In the genomic region with DNA sequence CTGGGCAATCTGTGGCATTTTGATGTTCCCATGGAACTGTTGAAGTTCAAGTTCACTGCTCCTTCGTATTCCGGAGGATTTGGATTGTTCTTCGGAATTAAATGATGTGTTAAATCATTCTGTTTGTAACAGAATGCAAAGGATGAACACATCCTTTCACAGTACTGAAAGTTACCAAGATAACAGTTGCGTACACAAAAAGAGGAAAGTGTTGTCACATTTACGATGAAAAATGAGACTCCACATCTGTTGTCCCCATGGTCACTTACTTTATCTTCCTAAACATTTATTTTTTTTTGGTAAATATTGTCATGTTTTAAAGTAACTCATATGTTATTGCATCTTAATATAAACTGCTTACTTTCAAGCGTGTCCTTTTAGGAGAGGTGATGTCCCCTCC, we compare ENCODE assay signal across 22 mouse cellular contexts. TPM values are rescaled to one million over a fixed set of nuclear protein-coding genes. Genes with fewer than 3 reads are reported as not detected.
A peak's percentile ranks its signal among the peaks of the same experiment; 100 is the strongest.
DNase-seq lines count a peak whose midpoint lies in the region; ATAC-seq and TF ChIP-seq lines count a peak whose summit lies in the region.
"Had no signal": no experiment of that assay in that cellular context is flagged by ENCODE, and none has a peak within 500 bp of the region (broad histone marks: within the 10 kb centered on the region; RNA-seq: fewer than 3 reads in every experiment).

No protein-coding gene starts in this region.

- TF ChIP-seq CTCF in lung, embryonic 14.5 days (IDR thresholded peaks at IDR 0.05; ENCODE audit: low read depth), result no peak
- TF ChIP-seq CTCF in lung, adult 2 months (IDR thresholded peaks at IDR 0.05; ENCODE audit: insufficient read depth, low read length), result no peak

- no peaks in the 10 kb centered on the region for H3K36me3 ChIP-seq in lung, embryonic 14.5 days (ENCODE audit: insufficient read depth)
- no peaks in the 10 kb centered on the region for H3K36me3 ChIP-seq in lung, embryonic 16.5 days (ENCODE audit: control insufficient read depth, insufficient read depth, low read length)
- H3K36me3 ChIP-seq: embryonic facial prominence, embryonic 13.5 days; embryonic facial prominence, embryonic 15.5 days; forebrain, embryonic 10.5 days; forebrain, embryonic 12.5 days had no signal

- peak; percentile 76; the same call in 1 of the 2 replicates for ATAC-seq in lung, embryonic 14.5 days (ENCODE audit: insufficient read depth)
- ATAC-seq in lung, embryonic 16.5 days (ENCODE audit: low read depth), result peak; percentile 38; the same call in 1 of the 2 replicates
- ATAC-seq: forebrain, embryonic 14.5 days; forebrain, embryonic 16.5 days had no signal

- no peaks in the 10 kb centered on the region for H3K4me1 ChIP-seq in lung, embryonic 14.5 days (ENCODE audit: insufficient read depth)
- no peaks in the 10 kb centered on the region for H3K4me1 ChIP-seq in lung, adult 2 months (ENCODE audit: control insufficient read depth, insufficient read depth, low read length)
- no peaks in the 10 kb centered on the region for H3K4me1 ChIP-seq in lung, embryonic 16.5 days (replicated peaks; ENCODE audit: control insufficient read depth, insufficient read depth, low read length)
- H3K4me1 ChIP-seq: embryonic facial prominence, embryonic 13.5 days; embryonic facial prominence, embryonic 15.5 days; forebrain, embryonic 12.5 days had no signal

- H3K27me3 ChIP-seq in lung, embryonic 14.5 days (ENCODE audit: insufficient read depth, low read length), result no peaks in the 10 kb centered on the region
- H3K27me3 ChIP-seq in lung, embryonic 16.5 days (ENCODE audit: control insufficient read depth, insufficient read depth, low read depth, low read length), result no peaks in the 10 kb centered on the region
- H3K27me3 ChIP-seq: embryonic facial prominence, embryonic 13.5 days; embryonic facial prominence, embryonic 15.5 days; forebrain, embryonic 12.5 days had no signal

- TF ChIP-seq POLR2A in lung, adult 2 months (IDR thresholded peaks at IDR 0.05; ENCODE audit: borderline replicate concordance, extremely low read depth, low read depth, low read length), result no peak

- no peak overlapping the region for H3K9ac ChIP-seq in lung, embryonic 14.5 days
- no peak overlapping the region for H3K9ac ChIP-seq in lung, embryonic 16.5 days (ENCODE audit: low read length)
- H3K9ac ChIP-seq: embryonic facial prominence, embryonic 13.5 days; embryonic facial prominence, embryonic 15.5 days; forebrain, embryonic 12.5 days had no signal

- 36% methylated on average over 6 of the region's 6 CpGs for WGBS in lung, embryonic 14.5 days
- WGBS in lung, adult 2 months, result 40% methylated on average over 6 of the region's 6 CpGs
- WGBS in lung, embryonic 16.5 days, result 35% methylated on average over 6 of the region's 6 CpGs

- H3K4me2 ChIP-seq in lung, embryonic 14.5 days, result no peak overlapping the region
- H3K4me2 ChIP-seq in lung, embryonic 16.5 days (ENCODE audit: low read depth, low read length), result no peak overlapping the region
- H3K4me2 ChIP-seq: embryonic facial prominence, embryonic 13.5 days; embryonic facial prominence, embryonic 15.5 days; forebrain, embryonic 12.5 days had no signal

- no peak overlapping the region for H3K27ac ChIP-seq in lung, embryonic 14.5 days (ENCODE audit: low read depth)
- no peak overlapping the region for H3K27ac ChIP-seq in lung, embryonic 16.5 days (ENCODE audit: low read length)
- H3K27ac ChIP-seq: embryonic facial prominence, embryonic 13.5 days; embryonic facial prominence, embryonic 15.5 days; forebrain, embryonic 10.5 days; forebrain, embryonic 12.5 days had no signal

- DNase-seq in lung, embryonic 14.5 days, result peak; percentile 81
- DNase-seq in lung, adult 2 months, result no peak
- DNase-seq in lung, postnatal 14 days, result no peak
- DNase-seq: adrenal gland, adult 2 months; adrenal gland, postnatal 10 days; adrenal gland, postnatal 25 days; cerebellum, adult 11 months; cerebellum, adult 18-20 months; cerebellum, adult 8-10 months; cerebellum, adult 9-11 months; cerebellum, postnatal 14 days; cerebellum, postnatal 36 days; embryo, embryonic 11 days had no signal

- no peak overlapping the region for H3K4me3 ChIP-seq in lung, embryonic 14.5 days (ENCODE audit: low read depth, low read length)
- no peak overlapping the region for H3K4me3 ChIP-seq in lung, adult 2 months (replicated peaks; ENCODE audit: extremely low read depth, low read depth, low read length)
- no peak overlapping the region for H3K4me3 ChIP-seq in lung, embryonic 16.5 days (ENCODE audit: low read length)
- H3K4me3 ChIP-seq: embryonic facial prominence, embryonic 13.5 days; embryonic facial prominence, embryonic 15.5 days; erythroblast, embryonic 14.5 days; forebrain, embryonic 10.5 days; forebrain, embryonic 12.5 days had no signal

- no peaks in the 10 kb centered on the region for H3K9me3 ChIP-seq in lung, embryonic 14.5 days (ENCODE audit: low read depth, low read length)
- no peaks in the 10 kb centered on the region for H3K9me3 ChIP-seq in lung, embryonic 16.5 days (ENCODE audit: control insufficient read depth, low read length)
- H3K9me3 ChIP-seq: embryonic facial prominence, embryonic 13.5 days; embryonic facial prominence, embryonic 15.5 days; forebrain, embryonic 10.5 days; forebrain, embryonic 12.5 days had no signal

RNA-seq across cellular contexts. Expression of a gene that starts 17.0 kb away (rescaled TPM):
- 68.4 and 69.4 TPM in 2 replicates for polyA plus RNA-seq in lung, embryonic 14.5 days (2014; fragmentation: Nextera tagmentation; extraction: Ambion mirVana)
- 23.7 and 42.0 TPM in 2 replicates for polyA plus RNA-seq in lung, adult 2 months (2012; rRNA removed)
- 44.9 and 52.5 TPM in 2 replicates for polyA plus RNA-seq in lung, embryonic 16.5 days (2015; fragmentation: Nextera tagmentation; extraction: Ambion mirVana)

RNA-seq across cellular contexts. Expression of a gene that starts 56.6 kb away (rescaled TPM):
- 0.09 and 0.14 TPM in 2 replicates for polyA plus RNA-seq in lung, embryonic 14.5 days (2014; fragmentation: Nextera tagmentation; extraction: Ambion mirVana)
- polyA plus RNA-seq in lung, adult 2 months (2012; rRNA removed), result not detected in 2 replicates
- not detected in 2 replicates for polyA plus RNA-seq in lung, embryonic 16.5 days (2015; fragmentation: Nextera tagmentation; extraction: Ambion mirVana)
- polyA plus RNA-seq: adrenal gland, adult 2 months; C2C12; erythroblast, embryonic 14.5 days; forebrain, embryonic 12.5 days had no signal
